Mouse (Mus musculus) left cerebral cortex, adult 2 months (tissue): ENCODE data around the gene Rpl38. TPM values are rescaled to one million over a fixed set of nuclear protein-coding genes. Genes with fewer than 3 reads are reported as not detected.

Experiments
- DNase-seq, 2 experiments: peaks; one replicate each; pipeline ENCODE4 v3.0.0; 2021 to 2022; ENCODE audit warnings: low spot score in 2 of 2, mixed read lengths in 1 of 2; ENCODE audit errors: extremely low spot score in 1 of 2
- H3K27ac ChIP-seq: fragments of 200-600 bp; 2 replicates; pipeline ENCODE4 v1.8.1; 2022
- H3K4me3 ChIP-seq: fragments of 200-600 bp; 2 replicates; pipeline ENCODE4 v1.8.1; 2022
- CTCF ChIP-seq: fragments of 200-600 bp; IDR thresholded peaks from 2 replicates; pipeline ENCODE4 v1.8.1; 2022; ENCODE audit warnings: antibody characterized with exemption, mild to moderate bottlenecking, moderate library complexity
- intact Hi-C: fragments of 180-260 bp; cut with DNase I; formaldehyde crosslinking; loops from one replicate; pipeline ENCODE4 v1.15.1; 2025
- total RNA-seq, 2 experiments: library from RNA; stranded (reverse); gene quantifications; 2 replicates each; pipeline ENCODE4 v1.2.3; 2021

Rpl38 gene
- total RNA-seq, 2 experiments from 2014 or later: 817 to 866 TPM

DNA sequence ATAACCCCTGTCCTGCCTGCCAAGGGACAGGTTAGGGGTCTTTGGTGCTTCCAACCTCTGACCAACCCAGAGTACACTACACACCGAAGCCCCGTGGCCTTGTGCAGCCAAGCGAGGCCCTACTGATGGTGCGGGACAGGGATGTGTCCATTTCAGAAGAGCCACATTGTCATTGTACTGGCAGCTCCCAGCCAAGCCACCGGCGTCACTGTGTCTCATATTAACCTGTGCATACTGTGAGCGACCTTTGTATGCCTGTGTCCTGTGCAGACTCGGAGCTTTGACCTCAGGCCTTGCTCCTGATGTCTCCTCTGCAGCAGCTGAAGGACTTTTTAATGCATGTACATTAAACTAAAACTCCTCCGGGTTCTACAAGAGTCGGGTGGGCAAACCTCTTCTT is 52.2 kb downstream of the Rpl38 start:
- DNase-seq: no peak
- intact Hi-C loops: no loop called here
- no peak overlapping the region for H3K27ac ChIP-seq
- no peak for TF ChIP-seq CTCF
- no peak overlapping the region for H3K4me3 ChIP-seq

Other genes starting within 250 kb of the Rpl38 start
- 10 to 100 TPM; 18.5 to 18.6 TPM for gene Ttyh2, start 6.9 kb downstream of the Rpl38 start, total RNA-seq
- gene Dnaic2, start 58.9 kb downstream of the Rpl38 start, total RNA-seq: 1 to 10 TPM in 1 of 2 experiments, under 1 TPM in 1; 1.00 to 1.8 TPM
- 1 to 10 TPM; 3.2 to 3.6 TPM for gene Kif19a, start 96.9 kb downstream of the Rpl38 start, total RNA-seq
- gene Btbd17, start 127.4 kb downstream of the Rpl38 start, total RNA-seq: 10 to 100 TPM; 29.5 to 29.8 TPM
- gene Gpr142, start 130.4 kb downstream of the Rpl38 start, total RNA-seq: not detected
- gene Gprc5c, start 182.6 kb downstream of the Rpl38 start, total RNA-seq: 1 to 10 TPM; 4.0 to 5.4 TPM
- gene Cd300a, start 221.5 kb downstream of the Rpl38 start, total RNA-seq: under 1 TPM; 0.56 to 0.84 TPM